Mouse (Mus musculus) hindlimb bud, embryonic 11.5 days (tissue): ENCODE results near the gene Map10.

Experiments
- DNase-seq: peaks from one replicate; pipeline ENCODE4 v3.0.0-alpha.2; 2012; ENCODE audit warnings: low read depth, low spot score; ENCODE audit errors: extremely low spot score

Map10 gene

GRCm38 (mm10) chr8:125709171-125709570, 39.6 kb downstream of the Map10 start:
- DNase-seq, result no peak

GRCm38 (mm10) chr8:125711514-125711913, 41.9 kb downstream of the Map10 start:
- DNase-seq, result no peak

- DNase-seq, result no peak
Measured at GRCm38 (mm10) chr8:125716211-125716610, 46.6 kb downstream of the Map10 start.

GRCm38 (mm10) chr8:125716613-125717012, 47.0 kb downstream of the Map10 start:
- DNase-seq, result no peak

GRCm38 (mm10) chr8:125718914-125719313, 49.3 kb downstream of the Map10 start:
- DNase-seq, result no peak

GRCm38 (mm10) chr8:125722675-125723074, 53.1 kb downstream of the Map10 start:
- DNase-seq, result no peak
